Mouse (Mus musculus): Measurements from ENCODE around the gene Smg6. TPM values are rescaled to one million over a fixed set of nuclear protein-coding genes. Genes with fewer than 3 reads are reported as not detected.

The Smg6 gene
- polyA plus RNA-seq, 1 experiment = 26.4 TPM

- TF ChIP-seq POLR2A (IDR thresholded peaks at IDR 0.05; ENCODE audit: borderline replicate concordance, control insufficient read depth, low read depth, low read length) (no peak), CTCF (IDR thresholded peaks at IDR 0.05; ENCODE audit: control insufficient read depth, insufficient read depth, low read length) (no peak)
- Histone ChIP-seq H3K27ac (ENCODE audit: control insufficient read depth, insufficient read depth, low read depth, low read length, poor library complexity) (no peak overlapping the region), H3K4me1 (ENCODE audit: control insufficient read depth, insufficient read depth, low read length) (no peaks in the 10 kb centered on the region), H3K4me3 (replicated peaks; ENCODE audit: control insufficient read depth, low read depth, low read length) (no peak overlapping the region)
- WGBS = 77% methylated on average over 3 of the region's 3 CpGs
Observed at GRCm38 (mm10) chr11:75119841-75120240, 194.2 kb downstream of the Smg6 start.

DNA sequence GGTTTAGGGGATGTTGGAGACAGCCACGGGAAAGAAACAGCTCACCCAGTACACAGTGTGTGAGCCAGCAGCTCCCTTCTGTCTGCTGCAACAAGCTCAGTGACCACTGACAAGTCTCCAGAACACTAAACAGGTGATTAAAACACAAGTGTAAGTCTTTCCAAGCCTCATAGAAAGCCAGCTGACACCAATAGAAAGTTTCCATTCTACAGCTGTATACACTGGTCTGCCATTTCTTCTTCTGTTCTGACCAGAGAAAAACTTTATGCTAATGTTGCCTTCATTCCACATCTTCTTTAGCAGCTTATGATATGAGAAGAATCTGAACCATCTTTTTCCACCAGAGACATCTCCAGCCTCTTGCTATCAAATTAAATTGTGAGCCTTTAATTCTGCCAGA, 195.7 kb downstream of the Smg6 start:
- Histone ChIP-seq H3K4me3 (replicated peaks; ENCODE audit: control insufficient read depth, low read depth, low read length) (no peak overlapping the region), H3K4me1 (ENCODE audit: control insufficient read depth, insufficient read depth, low read length) (no peaks in the 10 kb centered on the region), H3K27ac (ENCODE audit: control insufficient read depth, insufficient read depth, low read depth, low read length, poor library complexity) (no peak overlapping the region)
- WGBS = 83% methylated on average over 1 of the region's 1 CpGs
- TF ChIP-seq CTCF (IDR thresholded peaks at IDR 0.05; ENCODE audit: control insufficient read depth, insufficient read depth, low read length) (no peak), POLR2A (IDR thresholded peaks at IDR 0.05; ENCODE audit: borderline replicate concordance, control insufficient read depth, low read depth, low read length) (no peak)

- TF ChIP-seq POLR2A (IDR thresholded peaks at IDR 0.05; ENCODE audit: borderline replicate concordance, control insufficient read depth, low read depth, low read length) = no peak
- TF ChIP-seq CTCF (IDR thresholded peaks at IDR 0.05; ENCODE audit: control insufficient read depth, insufficient read depth, low read length) = no peak
- 85% methylated on average over 2 of the region's 2 CpGs for WGBS
Observed at GRCm38 (mm10) chr11:75124406-75124805, 198.8 kb downstream of the Smg6 start.

DNA sequence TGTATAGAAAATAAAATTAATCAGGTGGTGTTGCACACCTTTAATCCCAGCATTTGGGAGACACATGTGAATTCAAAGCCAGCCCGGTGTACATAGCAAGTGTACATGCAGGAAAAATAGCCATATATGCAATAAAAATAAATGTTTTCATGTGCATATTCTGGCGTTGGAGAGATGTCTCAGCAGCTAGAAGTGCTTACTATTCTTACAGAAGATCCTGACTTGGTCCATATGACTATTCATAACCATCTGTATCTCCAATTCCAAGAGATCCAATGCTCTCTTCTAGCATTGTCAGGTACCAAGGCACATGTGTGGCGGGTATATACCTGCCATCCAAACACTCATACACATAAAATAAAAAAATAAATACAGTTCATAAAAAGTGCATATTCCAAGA, 200.8 kb downstream of the Smg6 start:
- H3K4me1 ChIP-seq (ENCODE audit: control insufficient read depth, insufficient read depth, low read length) = no peaks in the 10 kb centered on the region
- TF ChIP-seq CTCF (IDR thresholded peaks at IDR 0.05; ENCODE audit: control insufficient read depth, insufficient read depth, low read length) = no peak
- TF ChIP-seq POLR2A (IDR thresholded peaks at IDR 0.05; ENCODE audit: borderline replicate concordance, control insufficient read depth, low read depth, low read length) = no peak
- H3K27ac ChIP-seq (ENCODE audit: control insufficient read depth, insufficient read depth, low read depth, low read length, poor library complexity) = no peak overlapping the region
- 87% methylated on average over 3 of the region's 3 CpGs for WGBS
- no peak overlapping the region for H3K4me3 ChIP-seq (replicated peaks; ENCODE audit: control insufficient read depth, low read depth, low read length)

More at GRCm38 (mm10) chr11:75124406-75124805, 198.8 kb downstream of the Smg6 start:
- no peak overlapping the region for H3K27ac ChIP-seq (ENCODE audit: control insufficient read depth, insufficient read depth, low read depth, low read length, poor library complexity)
- H3K4me3 ChIP-seq (replicated peaks; ENCODE audit: control insufficient read depth, low read depth, low read length) = no peak overlapping the region
- no peaks in the 10 kb centered on the region for H3K4me1 ChIP-seq (ENCODE audit: control insufficient read depth, insufficient read depth, low read length)

GRCm38 (mm10) chr11:75129481-75129880, 203.9 kb downstream of the Smg6 start:
- Histone ChIP-seq H3K27ac (ENCODE audit: control insufficient read depth, insufficient read depth, low read depth, low read length, poor library complexity) (no peak overlapping the region), H3K4me1 (ENCODE audit: control insufficient read depth, insufficient read depth, low read length) (no peaks in the 10 kb centered on the region), H3K4me3 (replicated peaks; ENCODE audit: control insufficient read depth, low read depth, low read length) (no peak overlapping the region)
- 94% methylated on average over 6 of the region's 6 CpGs for WGBS
- TF ChIP-seq CTCF (IDR thresholded peaks at IDR 0.05; ENCODE audit: control insufficient read depth, insufficient read depth, low read length) (no peak), POLR2A (IDR thresholded peaks at IDR 0.05; ENCODE audit: borderline replicate concordance, control insufficient read depth, low read depth, low read length) (no peak)

- no peak overlapping the region for H3K4me3 ChIP-seq (replicated peaks; ENCODE audit: control insufficient read depth, low read depth, low read length)
- H3K4me1 ChIP-seq (ENCODE audit: control insufficient read depth, insufficient read depth, low read length) = no peaks in the 10 kb centered on the region
- WGBS = 50% methylated on average over 4 of the region's 4 CpGs
- H3K27ac ChIP-seq (ENCODE audit: control insufficient read depth, insufficient read depth, low read depth, low read length, poor library complexity) = no peak overlapping the region
- TF ChIP-seq CTCF (IDR thresholded peaks at IDR 0.05; ENCODE audit: control insufficient read depth, insufficient read depth, low read length) (no peak), POLR2A (IDR thresholded peaks at IDR 0.05; ENCODE audit: borderline replicate concordance, control insufficient read depth, low read depth, low read length) (no peak)
Observed at GRCm38 (mm10) chr11:75131300-75131699, 205.7 kb downstream of the Smg6 start.

GRCm38 (mm10) chr11:75132278-75132677, 206.7 kb downstream of the Smg6 start:
- 60% methylated on average over 5 of the region's 5 CpGs for WGBS

GRCm38 (mm10) chr11:75133391-75133790, 207.8 kb downstream of the Smg6 start:
- no peak for TF ChIP-seq CTCF (IDR thresholded peaks at IDR 0.05; ENCODE audit: control insufficient read depth, insufficient read depth, low read length)
- TF ChIP-seq POLR2A (IDR thresholded peaks at IDR 0.05; ENCODE audit: borderline replicate concordance, control insufficient read depth, low read depth, low read length) = no peak
- Histone ChIP-seq H3K27ac (ENCODE audit: control insufficient read depth, insufficient read depth, low read depth, low read length, poor library complexity) (no peak overlapping the region), H3K4me3 (replicated peaks; ENCODE audit: control insufficient read depth, low read depth, low read length) (no peak overlapping the region), H3K4me1 (ENCODE audit: control insufficient read depth, insufficient read depth, low read length) (peaks cover 8% of the 10 kb centered on the region)
- 86% methylated on average over 5 of the region's 5 CpGs for WGBS

More at GRCm38 (mm10) chr11:75132278-75132677, 206.7 kb downstream of the Smg6 start:
- Histone ChIP-seq H3K4me1 (ENCODE audit: control insufficient read depth, insufficient read depth, low read length) (peaks cover 6% of the 10 kb centered on the region), H3K27ac (ENCODE audit: control insufficient read depth, insufficient read depth, low read depth, low read length, poor library complexity) (no peak overlapping the region), H3K4me3 (replicated peaks; ENCODE audit: control insufficient read depth, low read depth, low read length) (no peak overlapping the region)
- no peak for TF ChIP-seq CTCF (IDR thresholded peaks at IDR 0.05; ENCODE audit: control insufficient read depth, insufficient read depth, low read length)
- no peak for TF ChIP-seq POLR2A (IDR thresholded peaks at IDR 0.05; ENCODE audit: borderline replicate concordance, control insufficient read depth, low read depth, low read length)

GRCm38 (mm10) chr11:75133951-75134350, 208.3 kb downstream of the Smg6 start:
- H3K4me1 ChIP-seq (ENCODE audit: control insufficient read depth, insufficient read depth, low read length) = peaks cover 8% of the 10 kb centered on the region
- no peak for TF ChIP-seq POLR2A (IDR thresholded peaks at IDR 0.05; ENCODE audit: borderline replicate concordance, control insufficient read depth, low read depth, low read length)
- no peak for TF ChIP-seq CTCF (IDR thresholded peaks at IDR 0.05; ENCODE audit: control insufficient read depth, insufficient read depth, low read length)
- WGBS = 51% methylated on average over 2 of the region's 2 CpGs

More at GRCm38 (mm10) chr11:75133951-75134350, 208.3 kb downstream of the Smg6 start:
- Histone ChIP-seq H3K27ac (ENCODE audit: control insufficient read depth, insufficient read depth, low read depth, low read length, poor library complexity) (no peak overlapping the region), H3K4me3 (replicated peaks; ENCODE audit: control insufficient read depth, low read depth, low read length) (no peak overlapping the region)
